Mouse (Mus musculus) megakaryocyte, embryonic 14.5 days (primary cell): ENCODE data around the gene Spry2.

ENCODE experiments used
- FLI1 ChIP-seq: IDR thresholded peaks from 2 replicates; pipeline ENCODE4 v1.6.1; 2012; ENCODE audit warnings: low read length, inconsistent platforms, mixed read lengths
- GATA1 ChIP-seq: IDR thresholded peaks from 3 replicates; pipeline ENCODE4 v1.6.1; 2012; ENCODE audit warnings: mixed read lengths, low read length, inconsistent platforms, borderline replicate concordance

DNA sequence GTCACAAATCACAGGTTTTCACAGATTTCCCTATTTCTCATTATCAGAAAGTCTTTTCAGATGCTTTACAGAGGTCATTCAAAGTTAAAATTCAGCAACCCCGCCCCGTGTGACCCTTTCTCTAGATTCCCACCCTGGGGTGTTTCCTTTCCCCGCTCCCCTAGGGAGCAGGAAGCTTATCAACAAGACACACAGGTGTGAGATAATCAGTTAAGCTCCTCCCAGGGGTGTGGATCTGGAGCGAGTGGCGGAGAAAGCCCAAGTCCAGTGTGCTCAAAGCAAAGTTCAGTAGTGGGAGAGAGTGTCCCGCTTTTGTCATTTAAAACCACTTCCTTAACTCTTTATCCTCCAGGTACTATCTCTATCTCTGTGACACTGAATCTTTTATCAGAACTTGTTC lies 35.7 kb downstream of the Spry2 start:
- TF ChIP-seq FLI1 = no peak
- no peak for TF ChIP-seq GATA1
